Mouse (Mus musculus): Measurements from ENCODE around the gene Myo15b.

DNA sequence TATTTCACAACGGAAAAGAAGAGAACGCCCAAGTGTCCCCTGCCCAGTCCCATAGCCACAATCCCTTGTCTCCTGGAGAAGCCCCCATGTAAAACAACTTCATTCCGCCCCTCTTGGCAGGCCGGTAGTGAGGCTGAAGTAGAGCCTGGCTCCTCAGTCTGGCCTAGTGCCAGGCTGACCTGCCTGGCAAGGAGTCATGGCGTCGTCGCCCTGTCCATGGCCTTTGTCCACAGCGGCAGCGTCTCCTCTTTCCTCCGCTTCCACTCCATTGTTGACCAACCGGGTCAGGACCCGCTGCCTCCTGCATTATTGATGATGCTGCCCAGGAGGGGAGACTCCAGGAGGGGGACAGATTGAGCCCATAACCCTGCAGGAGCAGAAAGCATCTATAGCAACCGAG, 270 bp upstream of the Myo15b start:
- TF ChIP-seq POLR2A (IDR thresholded peaks at IDR 0.05; ENCODE audit: insufficient read depth, low read depth, low read length) (no peak), CTCF (IDR thresholded peaks at IDR 0.05; ENCODE audit: insufficient read depth, low read depth, low read length) (no peak)

All from olfactory bulb, adult 2 months (tissue).